Mouse (Mus musculus): ENCODE results near the gene Syt16. TPM values are rescaled to one million over a fixed set of nuclear protein-coding genes. Genes with fewer than 3 reads are reported as not detected.

The Syt16 gene
- polyA plus RNA-seq (2014; fragmentation: Nextera tagmentation; extraction: Ambion mirVana): 53.7 and 68.4 TPM in 2 replicates

DNA sequence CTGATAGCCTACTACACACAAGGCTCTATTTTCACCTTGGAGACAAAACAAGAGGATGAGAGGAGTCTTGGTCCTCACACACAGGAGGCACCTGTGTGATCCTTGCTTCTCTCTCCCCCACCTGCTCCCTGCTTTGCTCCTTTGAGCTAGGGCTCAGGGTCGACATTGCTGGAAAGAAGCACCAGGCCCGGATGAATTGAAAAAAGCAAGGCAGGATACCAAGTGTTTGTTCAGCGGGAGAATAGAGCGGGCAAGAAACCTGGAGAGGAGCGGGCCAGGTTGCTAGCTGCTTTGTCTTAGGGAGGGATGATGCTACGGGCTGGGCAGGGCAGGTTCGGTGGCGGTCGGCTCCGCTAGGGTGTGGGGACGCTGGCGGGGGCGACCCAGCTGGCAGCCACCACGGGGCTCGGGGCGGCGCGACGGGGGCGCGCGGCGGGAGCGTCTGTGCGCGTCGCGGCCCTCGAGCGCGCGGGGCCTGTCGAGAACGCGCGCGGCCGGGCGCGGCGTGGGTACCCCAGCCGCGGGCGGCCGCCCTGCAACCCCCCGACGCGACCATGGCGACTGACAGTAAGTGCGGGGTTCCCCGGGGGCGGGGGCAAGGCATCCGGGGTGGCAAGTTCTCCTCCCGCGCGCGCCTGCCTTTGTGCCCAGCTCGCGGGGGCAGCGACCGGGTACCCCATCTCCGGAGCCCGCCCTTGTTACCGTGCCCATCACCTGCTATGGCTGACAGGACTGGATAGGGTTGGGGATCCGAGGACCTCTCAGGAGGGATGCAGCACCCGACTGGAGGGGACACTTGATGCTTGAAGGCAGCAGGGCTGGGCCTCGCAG, at the start of gene Syt16:
TSS of gene Syt16 (plus strand) at position 365 of the 831 bp plus-strand sequence.
- Histone ChIP-seq H3K27me3 (replicated peaks; ENCODE audit: control insufficient read depth, insufficient read depth, low read length) (peaks cover 7% of the 10 kb centered on the region), H3K27ac (ENCODE audit: low read depth, low read length) (peak within 1 kb of the TSS; percentile 44; the same call in 1 of the 2 replicates), H3K9ac (ENCODE audit: low read length) (peak within 1 kb of the TSS; percentile 82), H3K9me3 (replicated peaks; ENCODE audit: control insufficient read depth, low read length) (no peaks in the 10 kb centered on the region), H3K4me1 (ENCODE audit: control insufficient read depth, insufficient read depth, low read length) (0 out of 2 replicates have a peak, but pooled peaks cover 6% of the 10 kb centered on the region), H3K4me3 (ENCODE audit: low read depth, low read length) (peak within 1 kb of the TSS; percentile 61), H3K4me2 (ENCODE audit: low read length) (peak within 1 kb of the TSS; percentile 78), H3K36me3 (ENCODE audit: control insufficient read depth, insufficient read depth, low read length) (no peaks in the 10 kb centered on the region)
- DNase-seq (ENCODE audit: low spot score) (peak; percentile 53), ATAC-seq (peak; percentile 83)
- 2% methylated on average over 56 of the region's 67 CpGs for WGBS

DNA sequence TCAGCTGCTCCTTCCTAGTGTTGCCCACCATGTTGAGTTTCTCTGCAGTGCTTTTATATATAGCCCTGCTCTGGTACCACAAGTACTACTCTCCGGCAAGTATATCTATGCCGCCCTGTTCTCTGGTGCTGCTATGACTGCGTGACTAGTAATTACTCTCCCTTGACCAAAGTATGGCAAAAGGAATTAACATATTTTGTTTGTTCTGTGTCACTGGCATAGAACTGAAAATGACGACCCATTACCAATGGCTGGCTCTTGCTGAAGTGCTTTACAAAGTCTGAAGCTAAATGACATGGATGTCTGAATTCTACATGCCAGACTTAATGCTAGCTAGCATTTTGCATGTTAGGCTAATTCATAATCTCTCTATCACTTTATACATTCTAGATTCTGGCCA, 49.0 kb upstream of the Syt16 start:
- H3K4me1 ChIP-seq (ENCODE audit: control insufficient read depth, insufficient read depth, low read length): no peaks in the 10 kb centered on the region; the same call in 1 of the 2 replicates
- no peak overlapping the region for H3K27ac ChIP-seq (ENCODE audit: low read depth, low read length)
- no peak overlapping the region for H3K4me3 ChIP-seq (ENCODE audit: low read depth, low read length)
- no peaks in the 10 kb centered on the region for H3K27me3 ChIP-seq (replicated peaks; ENCODE audit: control insufficient read depth, insufficient read depth, low read length)
- no peak overlapping the region for H3K9ac ChIP-seq (ENCODE audit: low read length)
- DNase-seq (ENCODE audit: low spot score) (no peak), ATAC-seq (no peak)
- 91% methylated on average over 4 of the region's 4 CpGs for WGBS
- no peak overlapping the region for H3K4me2 ChIP-seq (ENCODE audit: low read length)
- H3K36me3 ChIP-seq (ENCODE audit: control insufficient read depth, insufficient read depth, low read length): peaks cover 28% of the 10 kb centered on the region
- no peaks in the 10 kb centered on the region for H3K9me3 ChIP-seq (replicated peaks; ENCODE audit: control insufficient read depth, low read length)

DNA sequence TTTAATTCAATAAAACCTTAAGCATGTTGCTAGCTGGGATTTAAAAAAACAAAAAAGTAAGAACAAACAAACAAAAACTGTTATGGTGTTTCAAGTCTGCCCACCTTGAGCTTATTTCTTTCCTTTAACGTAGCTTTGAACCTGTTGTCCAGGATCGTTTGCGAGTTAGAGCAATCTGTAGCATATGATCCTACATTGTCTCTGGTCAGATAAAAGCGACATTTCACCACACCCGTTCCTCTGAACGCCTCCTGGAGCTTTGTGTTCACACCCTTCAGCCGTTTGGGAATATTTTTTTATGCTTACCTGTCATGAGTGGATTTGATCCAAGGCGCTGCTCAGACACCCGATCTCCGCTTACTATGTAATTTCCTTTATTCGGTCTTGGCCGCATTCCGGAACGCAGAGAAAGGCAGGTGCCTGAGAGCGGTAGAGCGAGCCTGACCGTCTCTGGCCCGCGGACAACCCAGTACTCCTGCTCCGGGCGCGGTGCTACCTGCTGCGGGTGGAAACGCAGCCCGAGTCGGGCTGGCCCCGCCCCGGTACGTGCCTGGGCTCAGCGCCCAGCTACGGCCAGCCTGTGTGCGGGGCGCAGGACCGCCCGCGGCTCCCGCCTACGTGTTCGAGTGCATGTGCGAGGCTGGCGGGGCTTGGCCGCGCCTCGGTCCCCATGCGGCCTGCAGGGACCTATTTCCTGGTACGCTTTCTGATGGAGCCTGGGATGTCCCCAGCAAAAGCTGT, 48.0 kb upstream of the Syt16 start:
- Histone ChIP-seq H3K4me3 (ENCODE audit: low read depth, low read length) (peak overlapping the region; percentile 37), H3K9me3 (replicated peaks; ENCODE audit: control insufficient read depth, low read length) (no peaks in the 10 kb centered on the region), H3K36me3 (ENCODE audit: control insufficient read depth, insufficient read depth, low read length) (peaks cover 19% of the 10 kb centered on the region), H3K4me2 (ENCODE audit: low read length) (peak overlapping the region; percentile 78), H3K4me1 (ENCODE audit: control insufficient read depth, insufficient read depth, low read length) (no peaks in the 10 kb centered on the region; the same call in 1 of the 2 replicates), H3K27me3 (replicated peaks; ENCODE audit: control insufficient read depth, insufficient read depth, low read length) (no peaks in the 10 kb centered on the region), H3K9ac (ENCODE audit: low read length) (peak overlapping the region; percentile 66), H3K27ac (ENCODE audit: low read depth, low read length) (no peak overlapping the region)
- DNase-seq (ENCODE audit: low spot score): peak; percentile 74
- whole genome bisulfite sequencing: 3% methylated on average over 46 of the region's 46 CpGs
- ATAC-seq: peak; percentile 87

DNA sequence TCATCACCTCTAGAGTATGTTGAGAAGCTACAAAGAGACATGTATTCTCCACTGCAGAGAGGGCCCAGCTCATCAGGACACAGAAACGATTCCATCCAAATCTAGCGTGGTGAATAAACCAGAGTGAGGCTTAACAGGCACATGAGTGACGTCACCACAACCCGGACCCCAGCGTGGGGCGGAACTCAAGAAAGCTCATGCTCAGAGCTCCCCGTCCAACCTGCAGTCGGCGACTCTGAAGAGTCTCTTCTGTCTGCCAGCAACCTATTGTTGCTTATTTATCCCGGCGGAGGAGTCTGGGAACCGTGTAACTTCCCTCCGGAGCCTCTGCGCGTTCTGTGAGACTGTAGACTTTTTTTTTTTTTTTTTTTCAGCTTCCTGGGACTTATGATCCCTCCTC, 44.6 kb upstream of the Syt16 start:
- Histone ChIP-seq H3K4me1 (ENCODE audit: control insufficient read depth, insufficient read depth, low read length) (no peaks in the 10 kb centered on the region; the same call in 1 of the 2 replicates), H3K9ac (ENCODE audit: low read length) (peak overlapping the region; percentile 23; the same call in 1 of the 2 replicates), H3K27ac (ENCODE audit: low read depth, low read length) (no peak overlapping the region), H3K27me3 (replicated peaks; ENCODE audit: control insufficient read depth, insufficient read depth, low read length) (no peaks in the 10 kb centered on the region), H3K4me3 (ENCODE audit: low read depth, low read length) (peak overlapping the region; percentile 20), H3K36me3 (ENCODE audit: control insufficient read depth, insufficient read depth, low read length) (0 out of 2 replicates have a peak, but pooled peaks cover 4% of the 10 kb centered on the region), H3K4me2 (ENCODE audit: low read length) (peak overlapping the region; percentile 47), H3K9me3 (replicated peaks; ENCODE audit: control insufficient read depth, low read length) (no peaks in the 10 kb centered on the region)
- DNase-seq (ENCODE audit: low spot score): peak; percentile 67
- whole genome bisulfite sequencing: 8% methylated on average over 15 of the region's 15 CpGs
- peak; percentile 49; the same call in 1 of the 2 replicates for ATAC-seq

DNA sequence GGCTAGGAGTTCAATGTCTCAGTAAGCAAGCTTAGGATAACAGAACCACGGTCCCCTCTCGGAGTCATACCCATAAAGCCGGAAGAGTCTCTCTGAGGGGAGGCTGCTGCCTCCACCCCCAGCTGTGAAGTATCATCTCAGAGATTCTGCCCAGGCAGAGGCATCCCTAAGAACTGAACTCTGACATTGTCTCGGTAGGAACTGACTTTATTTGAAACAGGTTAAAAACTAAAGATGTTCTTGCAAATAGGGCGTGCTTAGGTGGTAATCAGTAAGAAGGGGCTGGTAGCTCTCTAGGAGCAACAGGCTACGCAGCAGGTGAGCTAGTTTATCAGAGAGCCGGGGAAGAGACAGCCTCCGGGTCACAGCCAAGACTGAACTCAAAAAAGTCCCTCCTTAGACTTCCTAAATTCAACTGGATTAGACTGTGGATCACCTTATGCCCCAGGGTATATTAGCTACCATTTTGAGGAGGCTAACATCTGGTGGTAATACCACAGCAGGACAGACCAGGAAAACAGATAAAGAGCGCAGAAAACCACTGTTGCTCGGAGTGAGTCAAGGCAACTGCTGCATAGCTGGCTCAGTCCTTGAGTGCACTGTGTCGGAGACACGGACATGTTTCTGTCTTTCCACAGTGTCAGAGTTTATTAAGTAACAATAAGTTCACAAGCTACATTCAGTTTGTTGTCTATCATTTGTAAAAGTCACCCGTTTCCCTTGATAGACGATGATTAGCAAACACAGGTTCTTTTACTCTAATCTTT, 43.9 kb upstream of the Syt16 start:
- ATAC-seq (no peak), DNase-seq (ENCODE audit: low spot score) (no peak)
- H3K4me1 ChIP-seq (ENCODE audit: control insufficient read depth, insufficient read depth, low read length): no peaks in the 10 kb centered on the region; the same call in 1 of the 2 replicates
- H3K27me3 ChIP-seq (replicated peaks; ENCODE audit: control insufficient read depth, insufficient read depth, low read length): no peaks in the 10 kb centered on the region
- WGBS: 51% methylated on average over 14 of the region's 14 CpGs
- H3K27ac ChIP-seq (ENCODE audit: low read depth, low read length): no peak overlapping the region
- H3K36me3 ChIP-seq (ENCODE audit: control insufficient read depth, insufficient read depth, low read length): 0 out of 2 replicates have a peak, but pooled peaks cover 2% of the 10 kb centered on the region
- H3K9ac ChIP-seq (ENCODE audit: low read length): peak overlapping the region; percentile 23; the same call in 1 of the 2 replicates
- H3K9me3 ChIP-seq (replicated peaks; ENCODE audit: control insufficient read depth, low read length): no peaks in the 10 kb centered on the region
- H3K4me3 ChIP-seq (ENCODE audit: low read depth, low read length): peak overlapping the region; percentile 20
- peak overlapping the region; percentile 47 for H3K4me2 ChIP-seq (ENCODE audit: low read length)

DNA sequence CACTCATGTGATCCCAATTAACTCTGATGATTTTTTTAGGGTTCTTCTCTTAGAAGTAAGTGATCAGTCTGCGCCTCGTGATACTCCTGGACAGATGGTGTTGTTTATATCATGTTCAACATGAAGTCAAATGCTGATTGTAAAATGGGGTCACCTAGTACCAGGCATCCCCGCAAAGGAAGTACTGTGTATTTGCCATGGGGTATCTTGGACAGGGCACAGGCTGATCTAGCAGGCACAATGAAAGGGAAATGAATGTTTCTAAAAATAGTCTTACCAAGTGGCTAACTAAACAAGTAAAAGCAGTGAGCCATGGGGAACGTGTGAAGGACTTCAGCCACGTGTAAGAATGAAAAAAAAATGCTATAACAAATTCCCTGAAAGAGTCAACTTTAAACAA, 42.7 kb upstream of the Syt16 start:
- Histone ChIP-seq H3K9me3 (replicated peaks; ENCODE audit: control insufficient read depth, low read length) (no peaks in the 10 kb centered on the region), H3K4me2 (ENCODE audit: low read length) (no peak overlapping the region), H3K9ac (ENCODE audit: low read length) (no peak overlapping the region), H3K4me1 (ENCODE audit: control insufficient read depth, insufficient read depth, low read length) (no peaks in the 10 kb centered on the region), H3K27ac (ENCODE audit: low read depth, low read length) (no peak overlapping the region), H3K36me3 (ENCODE audit: control insufficient read depth, insufficient read depth, low read length) (no peaks in the 10 kb centered on the region), H3K27me3 (replicated peaks; ENCODE audit: control insufficient read depth, insufficient read depth, low read length) (no peaks in the 10 kb centered on the region), H3K4me3 (ENCODE audit: low read depth, low read length) (no peak overlapping the region)
- ATAC-seq (no peak), DNase-seq (ENCODE audit: low spot score) (no peak)
- 82% methylated on average over 5 of the region's 5 CpGs for WGBS

DNA sequence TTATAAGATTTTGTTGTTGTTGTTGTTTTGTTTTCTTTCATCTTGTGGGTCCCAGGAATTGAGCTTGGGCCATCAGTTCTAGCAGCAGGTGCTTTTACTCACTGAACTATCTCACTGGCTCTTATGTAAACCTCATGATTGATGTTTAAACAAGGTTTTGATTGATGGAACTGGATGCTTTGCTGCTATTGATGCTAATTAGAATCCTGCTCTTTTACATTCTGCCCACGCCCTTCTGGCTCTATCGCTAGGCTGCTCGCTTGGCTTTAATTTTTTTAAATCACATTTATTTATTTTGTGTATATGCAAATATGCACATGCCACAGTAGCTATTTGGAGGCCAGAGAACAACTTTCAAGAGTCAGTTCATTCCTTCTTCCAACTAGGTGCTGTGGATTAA, 39.8 kb upstream of the Syt16 start:
- no peak overlapping the region for H3K4me2 ChIP-seq (ENCODE audit: low read length)

DNA sequence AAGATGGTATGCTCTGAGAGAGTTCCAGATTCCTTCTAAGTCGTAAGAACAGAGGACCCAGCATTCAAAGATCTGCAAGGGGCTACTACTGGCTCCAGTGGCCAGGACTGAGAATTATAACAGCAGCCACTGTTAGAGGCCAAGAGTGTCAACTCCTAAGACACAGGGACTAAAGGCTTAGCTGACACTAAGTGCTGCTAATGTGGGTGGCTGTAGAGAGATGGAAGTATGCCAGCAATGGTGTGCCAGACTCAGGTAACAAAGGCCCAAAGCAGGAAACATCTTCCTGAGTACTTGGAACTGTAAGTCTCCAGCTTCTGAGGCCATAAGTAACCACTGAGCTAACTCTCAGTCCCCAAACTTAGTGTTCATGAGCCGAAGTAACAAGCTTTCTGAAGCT, 38.6 kb upstream of the Syt16 start:
- Histone ChIP-seq H3K27me3 (replicated peaks; ENCODE audit: control insufficient read depth, insufficient read depth, low read length) (no peaks in the 10 kb centered on the region), H3K4me2 (ENCODE audit: low read length) (no peak overlapping the region), H3K9me3 (replicated peaks; ENCODE audit: control insufficient read depth, low read length) (no peaks in the 10 kb centered on the region), H3K4me3 (ENCODE audit: low read depth, low read length) (no peak overlapping the region), H3K4me1 (ENCODE audit: control insufficient read depth, insufficient read depth, low read length) (no peaks in the 10 kb centered on the region), H3K27ac (ENCODE audit: low read depth, low read length) (no peak overlapping the region), H3K9ac (ENCODE audit: low read length) (no peak overlapping the region), H3K36me3 (ENCODE audit: control insufficient read depth, insufficient read depth, low read length) (no peaks in the 10 kb centered on the region)
- ATAC-seq (no peak), DNase-seq (ENCODE audit: low spot score) (no peak)
- 91% methylated on average over 2 of the region's 2 CpGs for WGBS

More for the DNA sequence above, 39.8 kb upstream of the Syt16 start:
- no peak overlapping the region for H3K9ac ChIP-seq (ENCODE audit: low read length)
- WGBS: 80% methylated on average over 3 of the region's 3 CpGs
- no peaks in the 10 kb centered on the region for H3K36me3 ChIP-seq (ENCODE audit: control insufficient read depth, insufficient read depth, low read length)
- H3K27me3 ChIP-seq (replicated peaks; ENCODE audit: control insufficient read depth, insufficient read depth, low read length): no peaks in the 10 kb centered on the region
- ATAC-seq: no peak
- H3K27ac ChIP-seq (ENCODE audit: low read depth, low read length): no peak overlapping the region
- no peaks in the 10 kb centered on the region for H3K4me1 ChIP-seq (ENCODE audit: control insufficient read depth, insufficient read depth, low read length)
- no peak for DNase-seq (ENCODE audit: low spot score)
- H3K4me3 ChIP-seq (ENCODE audit: low read depth, low read length): no peak overlapping the region
- no peaks in the 10 kb centered on the region for H3K9me3 ChIP-seq (replicated peaks; ENCODE audit: control insufficient read depth, low read length)
